Mouse (Mus musculus): ENCODE data around the gene Gm4498. TPM values are rescaled to one million over a fixed set of nuclear protein-coding genes. Genes with fewer than 3 reads are reported as not detected.
"Not testable (repeated sequence)": the region's sequence is repeated elsewhere in the genome, so short reads cannot be mapped to it uniquely, and the experiment has no call there.

Gm4498 gene
- not detected in 2 replicates for polyA plus RNA-seq (2015; fragmentation: Nextera tagmentation; extraction: Ambion mirVana)

DNA sequence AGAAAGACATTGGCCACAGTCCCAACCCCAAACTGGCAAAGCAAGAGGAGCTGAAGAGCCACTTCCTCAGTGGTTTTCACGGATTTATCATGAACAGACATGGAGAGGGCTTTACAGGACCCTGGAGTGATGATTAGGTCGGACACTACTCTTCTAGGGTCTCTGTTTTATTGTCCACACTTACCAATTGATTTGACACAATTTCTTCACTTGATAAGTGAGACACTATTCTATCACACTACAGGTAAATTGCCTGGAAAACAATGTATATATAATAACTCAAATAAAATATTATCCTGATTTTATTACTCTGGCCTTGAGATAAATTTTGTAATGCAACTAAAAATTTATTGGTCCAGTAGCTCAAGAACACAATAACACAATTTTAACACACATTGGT, at the start of gene Gm4498:
Gm4498 (minus strand) TSS at position 101 of the 400 bp plus-strand sequence.
- not testable (repeated sequence) for H3K4me3 ChIP-seq (replicated peaks); H3K9me3 ChIP-seq (replicated peaks); H3K27ac ChIP-seq (replicated peaks); H3K36me3 ChIP-seq; H3K9ac ChIP-seq (replicated peaks); H3K4me2 ChIP-seq; H3K27me3 ChIP-seq (replicated peaks); ATAC-seq (ENCODE audit: low FRiP score); H3K4me1 ChIP-seq
- no CpG with 5 or more reads among the region's 2 CpGs for WGBS

DNA sequence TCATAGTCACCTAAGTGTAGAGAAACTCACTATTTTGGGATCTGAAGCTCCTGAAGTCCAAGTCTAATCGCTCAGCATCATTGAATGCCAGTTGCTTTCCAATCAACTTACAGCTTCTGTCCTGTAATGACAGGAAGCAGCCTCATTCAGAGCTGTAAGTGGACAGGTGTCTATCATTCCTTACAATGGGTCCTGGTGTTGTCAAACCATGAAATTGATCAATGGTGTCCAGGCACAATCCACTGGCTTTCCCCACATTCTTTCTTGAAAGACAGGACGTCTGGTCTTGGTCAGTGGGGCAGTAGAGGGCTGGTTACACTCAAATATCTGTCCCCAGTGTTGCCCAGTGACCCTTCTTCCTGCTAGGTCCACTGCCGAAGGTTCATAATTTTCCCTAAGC, 29.1 kb upstream of the Gm4498 start, which contains the start of gene Gm5890:
Gm5890 (minus strand) TSS at position 101 of the 400 bp plus-strand sequence.
- not testable (repeated sequence) for H3K27ac ChIP-seq (replicated peaks); ATAC-seq (ENCODE audit: low FRiP score); H3K4me2 ChIP-seq; H3K36me3 ChIP-seq; H3K4me3 ChIP-seq (replicated peaks); H3K9ac ChIP-seq (replicated peaks); H3K4me1 ChIP-seq; H3K27me3 ChIP-seq (replicated peaks); H3K9me3 ChIP-seq (replicated peaks)
- no CpG with 5 or more reads among the region's 3 CpGs for WGBS

- H3K27ac ChIP-seq (replicated peaks); H3K4me1 ChIP-seq; H3K9me3 ChIP-seq (replicated peaks); H3K36me3 ChIP-seq; H3K4me3 ChIP-seq (replicated peaks); H3K27me3 ChIP-seq (replicated peaks); H3K4me2 ChIP-seq; ATAC-seq (ENCODE audit: low FRiP score); H3K9ac ChIP-seq (replicated peaks): not testable (repeated sequence)
- WGBS = no CpG with 5 or more reads among the region's 2 CpGs
Measured at GRCm38 (mm10) chr7:20205507-20205906, 28.1 kb downstream of the Gm4498 start, which contains the start of gene Gm6164. Gene Gm6164 (minus strand): TSS chr7:20205607.

- H3K4me1 ChIP-seq; H3K4me3 ChIP-seq (replicated peaks); H3K9me3 ChIP-seq (replicated peaks); ATAC-seq (ENCODE audit: low FRiP score); H3K36me3 ChIP-seq; H3K4me2 ChIP-seq; H3K27me3 ChIP-seq (replicated peaks); H3K9ac ChIP-seq (replicated peaks); H3K27ac ChIP-seq (replicated peaks): not testable (repeated sequence)
- WGBS = no CpG with 5 or more reads among the region's 3 CpGs
Measured at GRCm38 (mm10) chr7:20193410-20193809, 40.2 kb downstream of the Gm4498 start, which contains the start of gene Vmn1r95. Gene Vmn1r95 (plus strand): TSS chr7:20193710.

Other genes starting within 250 kb of the Gm4498 start
- gene Nlrp9b, start 242.4 kb downstream of the Gm4498 start, polyA plus RNA-seq (2015; fragmentation: Nextera tagmentation; extraction: Ambion mirVana) = not detected in 2 replicates
- gene Vmn1r91, start 134.1 kb downstream of the Gm4498 start, polyA plus RNA-seq (2015; fragmentation: Nextera tagmentation; extraction: Ambion mirVana) = not detected in 2 replicates
- not detected in 2 replicates for gene Gm16442, start 111.2 kb downstream of the Gm4498 start, polyA plus RNA-seq (2015; fragmentation: Nextera tagmentation; extraction: Ambion mirVana)
- gene Vmn1r93, start 94.7 kb downstream of the Gm4498 start, polyA plus RNA-seq (2015; fragmentation: Nextera tagmentation; extraction: Ambion mirVana) = not detected in 2 replicates
- gene Vmn1r94, start 65.5 kb downstream of the Gm4498 start, polyA plus RNA-seq (2015; fragmentation: Nextera tagmentation; extraction: Ambion mirVana) = not detected in 2 replicates
- gene Vmn1r95, start 40.1 kb downstream of the Gm4498 start, polyA plus RNA-seq (2015; fragmentation: Nextera tagmentation; extraction: Ambion mirVana) = not detected in 2 replicates
- gene Gm6164, start 28.2 kb downstream of the Gm4498 start, polyA plus RNA-seq (2015; fragmentation: Nextera tagmentation; extraction: Ambion mirVana) = not detected in 2 replicates
- not detected in 2 replicates for gene Gm5890, start 29.0 kb upstream of the Gm4498 start, polyA plus RNA-seq (2015; fragmentation: Nextera tagmentation; extraction: Ambion mirVana)
- gene Gm4133, start 100.2 kb upstream of the Gm4498 start, polyA plus RNA-seq (2015; fragmentation: Nextera tagmentation; extraction: Ambion mirVana) = not detected in 2 replicates
- not detected in 2 replicates for gene Gm5728, start 141.6 kb upstream of the Gm4498 start, polyA plus RNA-seq (2015; fragmentation: Nextera tagmentation; extraction: Ambion mirVana)
- not detected in 2 replicates for gene Vmn1r100, start 184.1 kb upstream of the Gm4498 start, polyA plus RNA-seq (2015; fragmentation: Nextera tagmentation; extraction: Ambion mirVana)
- not detected in 2 replicates for gene Vmn1r101, start 208.8 kb upstream of the Gm4498 start, polyA plus RNA-seq (2015; fragmentation: Nextera tagmentation; extraction: Ambion mirVana)
- gene Gm10670, start 241.1 kb upstream of the Gm4498 start, polyA plus RNA-seq (2015; fragmentation: Nextera tagmentation; extraction: Ambion mirVana) = not detected in 2 replicates

Data from neural tube, embryonic 15.5 days (tissue).